8 mouse cellular contexts compared by ENCODE assay signal in the genomic region with DNA sequence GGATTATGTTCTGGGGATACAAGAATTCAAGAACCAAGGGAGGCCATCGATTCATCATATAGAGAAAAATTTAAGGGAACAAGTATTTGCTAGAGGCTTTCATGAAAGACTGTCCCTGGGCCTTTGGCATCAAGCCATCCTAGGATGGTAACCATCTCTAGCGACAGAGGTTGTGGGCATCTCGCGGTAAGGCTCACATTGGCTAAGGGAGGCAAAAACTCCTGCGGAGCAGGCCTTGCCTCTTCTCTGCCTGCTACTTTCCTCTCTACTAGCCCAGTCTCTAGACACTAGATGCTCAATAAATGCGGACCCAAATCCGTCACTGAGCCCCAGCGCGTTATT. TPM values are rescaled to one million over a fixed set of nuclear protein-coding genes. Genes with fewer than 3 reads are reported as not detected.
A peak's percentile ranks its signal among the peaks of the same experiment; 100 is the strongest.
DNase-seq lines count a peak whose midpoint lies in the region; ATAC-seq lines count a peak whose summit lies in the region.

A gene (plus strand): TSS at position 281 of the 342 bp plus-strand sequence.

- peaks cover 29% of the 10 kb centered on the region for H3K4me1 ChIP-seq in kidney, embryonic 16.5 days (ENCODE audit: insufficient read depth, low read length)
- peaks cover 47% of the 10 kb centered on the region for H3K4me1 ChIP-seq in forebrain, embryonic 10.5 days
- H3K4me1 ChIP-seq in hindbrain, embryonic 16.5 days (ENCODE audit: control insufficient read depth, insufficient read depth, low read depth, low read length): peaks cover 10% of the 10 kb centered on the region
- peaks cover 4% of the 10 kb centered on the region; the same call in 1 of the 2 replicates for H3K4me1 ChIP-seq in liver, embryonic 16.5 days (ENCODE audit: control insufficient read depth, low read depth, low read length)

- peak within 1 kb of the TSS; percentile 34; the same call in 1 of the 2 replicates for H3K27ac ChIP-seq in kidney, embryonic 16.5 days (ENCODE audit: low read length)
- peak within 1 kb of the TSS; percentile 93 for H3K27ac ChIP-seq in forebrain, embryonic 10.5 days
- H3K27ac ChIP-seq in hindbrain, embryonic 16.5 days (ENCODE audit: low read depth, low read length): peak within 1 kb of the TSS; percentile 98
- no peak within 1 kb of the TSS for H3K27ac ChIP-seq in liver, embryonic 16.5 days (ENCODE audit: low read length)

- H3K9ac ChIP-seq in kidney, embryonic 16.5 days (replicated peaks; ENCODE audit: low read length): peak within 1 kb of the TSS; percentile 71
- H3K9ac ChIP-seq in hindbrain, embryonic 16.5 days (ENCODE audit: low read depth, low read length): peak within 1 kb of the TSS; percentile 96
- no peak within 1 kb of the TSS for H3K9ac ChIP-seq in liver, embryonic 16.5 days (ENCODE audit: low read depth, low read length)

- peak within 1 kb of the TSS; percentile 68 for H3K4me3 ChIP-seq in kidney, embryonic 16.5 days (ENCODE audit: low read length)
- peak within 1 kb of the TSS; percentile 78 for H3K4me3 ChIP-seq in forebrain, embryonic 10.5 days
- peak within 1 kb of the TSS; percentile 86 for H3K4me3 ChIP-seq in hindbrain, embryonic 16.5 days (ENCODE audit: low read length)
- H3K4me3 ChIP-seq in liver, embryonic 16.5 days (ENCODE audit: low read depth, low read length): peak within 1 kb of the TSS; percentile 58

- no peaks in the 10 kb centered on the region for H3K9me3 ChIP-seq in kidney, embryonic 16.5 days (ENCODE audit: low read length)
- H3K9me3 ChIP-seq in forebrain, embryonic 10.5 days: no peaks in the 10 kb centered on the region
- no peaks in the 10 kb centered on the region for H3K9me3 ChIP-seq in hindbrain, embryonic 16.5 days (ENCODE audit: control insufficient read depth, low read length)
- no peaks in the 10 kb centered on the region for H3K9me3 ChIP-seq in liver, embryonic 16.5 days (replicated peaks; ENCODE audit: control insufficient read depth, low read length)

- peaks cover 30% of the 10 kb centered on the region for H3K27me3 ChIP-seq in kidney, embryonic 16.5 days (ENCODE audit: insufficient read depth, low read length)
- H3K27me3 ChIP-seq in forebrain, embryonic 10.5 days (ENCODE audit: poor library complexity, severe bottlenecking): peaks cover 55% of the 10 kb centered on the region
- no peaks in the 10 kb centered on the region for H3K27me3 ChIP-seq in hindbrain, embryonic 16.5 days (replicated peaks; ENCODE audit: control insufficient read depth, insufficient read depth, low read length)
- peaks cover 53% of the 10 kb centered on the region for H3K27me3 ChIP-seq in liver, embryonic 16.5 days (ENCODE audit: control insufficient read depth, insufficient read depth, low read depth, low read length)

- no peak for DNase-seq in kidney, postnatal 25 days
- no peak for DNase-seq in adrenal gland, adult 2 months
- no peak for DNase-seq in forebrain, embryonic 10.5 days (ENCODE audit: extremely low spot score, low spot score)
- DNase-seq in thymus, postnatal 4 days: no peak

- WGBS in kidney, embryonic 16.5 days: 11% methylated on average over 9 of the region's 9 CpGs
- WGBS in forebrain, embryonic 10.5 days: 12% methylated on average over 9 of the region's 9 CpGs
- 10% methylated on average over 9 of the region's 9 CpGs for WGBS in hindbrain, embryonic 16.5 days
- WGBS in liver, embryonic 16.5 days (ENCODE audit: insufficient replicate concordance): 12% methylated on average over 9 of the region's 9 CpGs

- H3K36me3 ChIP-seq in kidney, embryonic 16.5 days (ENCODE audit: insufficient read depth, low read length): no peaks in the 10 kb centered on the region
- H3K36me3 ChIP-seq in forebrain, embryonic 10.5 days (replicated peaks): no peaks in the 10 kb centered on the region
- no peaks in the 10 kb centered on the region for H3K36me3 ChIP-seq in hindbrain, embryonic 16.5 days (ENCODE audit: control insufficient read depth, insufficient read depth, low read length)
- no peaks in the 10 kb centered on the region for H3K36me3 ChIP-seq in liver, embryonic 16.5 days (ENCODE audit: control insufficient read depth, insufficient read depth)

- ATAC-seq in kidney, embryonic 16.5 days (ENCODE audit: low FRiP score, low TSS enrichment): no peak
- ATAC-seq in hindbrain, embryonic 16.5 days: no peak
- no peak for ATAC-seq in liver, embryonic 16.5 days (ENCODE audit: low read depth)
- no peak for ATAC-seq in inflammation-experienced regulatory T-cells, adult 6 months

- peak within 1 kb of the TSS; percentile 83 for H3K4me2 ChIP-seq in kidney, embryonic 16.5 days (replicated peaks; ENCODE audit: low read depth, low read length)
- H3K4me2 ChIP-seq in hindbrain, embryonic 16.5 days (ENCODE audit: low read length): peak within 1 kb of the TSS; percentile 70
- peak within 1 kb of the TSS; percentile 78 for H3K4me2 ChIP-seq in liver, embryonic 16.5 days (ENCODE audit: low read depth, low read length)

RNA-seq across cellular contexts. Expression of the gene that starts here (rescaled TPM):
- 2.8 and 3.3 TPM in 2 replicates for polyA plus RNA-seq in kidney, embryonic 16.5 days (2015; fragmentation: Nextera tagmentation; extraction: Ambion mirVana)
- total RNA-seq in adrenal gland, adult 2 months (2021): 10 to 100 TPM; 31.7 to 35.3 TPM
- polyA plus RNA-seq in adrenal gland, adult 2 months (2012; rRNA removed): 22.8 and 23.8 TPM in 2 replicates
- 13.0 and 16.0 TPM in 2 replicates for polyA plus RNA-seq in forebrain, embryonic 10.5 days (2016; fragmentation: Nextera tagmentation; extraction: Ambion mirVana)
- 215 and 237 TPM in 2 replicates for polyA plus RNA-seq in hindbrain, embryonic 16.5 days (2015; fragmentation: Nextera tagmentation; extraction: Ambion mirVana)
- polyA plus RNA-seq in liver, embryonic 16.5 days (2015; fragmentation: Nextera tagmentation; extraction: Ambion mirVana): 0.33 and 0.44 TPM in 2 replicates
- polyA plus RNA-seq in inflammation-experienced regulatory T-cells, adult 6 months (2017; shearing (Covaris generic)): under 1 TPM in 1 of 3 experiments, not detected in 2; 0.41 TPM
